Mouse (Mus musculus): ENCODE measurements around the gene Cnpy1. TPM values are rescaled to one million over a fixed set of nuclear protein-coding genes. Genes with fewer than 3 reads are reported as not detected.

The Cnpy1 gene
- polyA plus RNA-seq, 1 experiment, result 0.06 TPM

- no peak overlapping the region for H3K27ac ChIP-seq (ENCODE audit: insufficient read depth, low read length)
- H3K4me3 ChIP-seq (ENCODE audit: insufficient read depth, low read length), result no peak overlapping the region
- no peaks in the 10 kb centered on the region for H3K4me1 ChIP-seq (ENCODE audit: control insufficient read depth, insufficient read depth, low read length)
- TF ChIP-seq POLR2A (IDR thresholded peaks at IDR 0.05; ENCODE audit: extremely low read depth, insufficient read depth, low read length) (no peak), CTCF (IDR thresholded peaks at IDR 0.05; ENCODE audit: extremely low read depth, insufficient read depth, low read length) (no peak)
Observed at GRCm38 (mm10) chr5:28219596-28219995, 26.0 kb downstream of the Cnpy1 start.

GRCm38 (mm10) chr5:28213441-28213840 lies 32.2 kb downstream of the Cnpy1 start:
- TF ChIP-seq CTCF (IDR thresholded peaks at IDR 0.05; ENCODE audit: extremely low read depth, insufficient read depth, low read length) (no peak), POLR2A (IDR thresholded peaks at IDR 0.05; ENCODE audit: extremely low read depth, insufficient read depth, low read length) (no peak)
- H3K4me1 ChIP-seq (ENCODE audit: control insufficient read depth, insufficient read depth, low read length), result no peaks in the 10 kb centered on the region
- no peak overlapping the region for H3K27ac ChIP-seq (ENCODE audit: insufficient read depth, low read length)
- no peak overlapping the region for H3K4me3 ChIP-seq (ENCODE audit: insufficient read depth, low read length)

GRCm38 (mm10) chr5:28211651-28212310 lies 33.8 kb downstream of the Cnpy1 start:
- H3K27ac ChIP-seq (ENCODE audit: insufficient read depth, low read length), result no peak overlapping the region
- H3K4me3 ChIP-seq (ENCODE audit: insufficient read depth, low read length), result no peak overlapping the region

GRCm38 (mm10) chr5:28210591-28211550 lies 34.7 kb downstream of the Cnpy1 start:
- no peak overlapping the region for H3K27ac ChIP-seq (ENCODE audit: insufficient read depth, low read length)
- H3K4me3 ChIP-seq (ENCODE audit: insufficient read depth, low read length), result no peak overlapping the region
- no peaks in the 10 kb centered on the region for H3K4me1 ChIP-seq (ENCODE audit: control insufficient read depth, insufficient read depth, low read length)
- TF ChIP-seq POLR2A (IDR thresholded peaks at IDR 0.05; ENCODE audit: extremely low read depth, insufficient read depth, low read length) (no peak), CTCF (IDR thresholded peaks at IDR 0.05; ENCODE audit: extremely low read depth, insufficient read depth, low read length) (no peak)

More at GRCm38 (mm10) chr5:28211651-28212310, 33.8 kb downstream of the Cnpy1 start:
- TF ChIP-seq POLR2A (IDR thresholded peaks at IDR 0.05; ENCODE audit: extremely low read depth, insufficient read depth, low read length) (no peak), CTCF (IDR thresholded peaks at IDR 0.05; ENCODE audit: extremely low read depth, insufficient read depth, low read length) (no peak)
- no peaks in the 10 kb centered on the region for H3K4me1 ChIP-seq (ENCODE audit: control insufficient read depth, insufficient read depth, low read length)

- TF ChIP-seq CTCF (IDR thresholded peaks at IDR 0.05; ENCODE audit: extremely low read depth, insufficient read depth, low read length) (no peak), POLR2A (IDR thresholded peaks at IDR 0.05; ENCODE audit: extremely low read depth, insufficient read depth, low read length) (no peak)
- Histone ChIP-seq H3K27ac (ENCODE audit: insufficient read depth, low read length) (no peak overlapping the region), H3K4me1 (ENCODE audit: control insufficient read depth, insufficient read depth, low read length) (no peaks in the 10 kb centered on the region), H3K4me3 (ENCODE audit: insufficient read depth, low read length) (no peak overlapping the region)
Observed at GRCm38 (mm10) chr5:28209549-28210431, 35.8 kb downstream of the Cnpy1 start.

- Histone ChIP-seq H3K4me3 (ENCODE audit: insufficient read depth, low read length) (no peak overlapping the region), H3K4me1 (ENCODE audit: control insufficient read depth, insufficient read depth, low read length) (no peaks in the 10 kb centered on the region), H3K27ac (ENCODE audit: insufficient read depth, low read length) (no peak overlapping the region)
- no peak for TF ChIP-seq CTCF (IDR thresholded peaks at IDR 0.05; ENCODE audit: extremely low read depth, insufficient read depth, low read length)
- no peak for TF ChIP-seq POLR2A (IDR thresholded peaks at IDR 0.05; ENCODE audit: extremely low read depth, insufficient read depth, low read length)
Observed at GRCm38 (mm10) chr5:28208726-28209520, 36.7 kb downstream of the Cnpy1 start.

- H3K4me3 ChIP-seq (ENCODE audit: insufficient read depth, low read length), result no peak overlapping the region
- TF ChIP-seq CTCF (IDR thresholded peaks at IDR 0.05; ENCODE audit: extremely low read depth, insufficient read depth, low read length) (no peak), POLR2A (IDR thresholded peaks at IDR 0.05; ENCODE audit: extremely low read depth, insufficient read depth, low read length) (no peak)
- no peak overlapping the region for H3K27ac ChIP-seq (ENCODE audit: insufficient read depth, low read length)
- H3K4me1 ChIP-seq (ENCODE audit: control insufficient read depth, insufficient read depth, low read length), result no peaks in the 10 kb centered on the region
Observed at GRCm38 (mm10) chr5:28207043-28207442, 38.6 kb downstream of the Cnpy1 start.

GRCm38 (mm10) chr5:28206448-28206847 lies 39.2 kb downstream of the Cnpy1 start:
- no peak overlapping the region for H3K27ac ChIP-seq (ENCODE audit: insufficient read depth, low read length)
- no peak for TF ChIP-seq CTCF (IDR thresholded peaks at IDR 0.05; ENCODE audit: extremely low read depth, insufficient read depth, low read length)
- TF ChIP-seq POLR2A (IDR thresholded peaks at IDR 0.05; ENCODE audit: extremely low read depth, insufficient read depth, low read length), result no peak
- no peaks in the 10 kb centered on the region for H3K4me1 ChIP-seq (ENCODE audit: control insufficient read depth, insufficient read depth, low read length)
- no peak overlapping the region for H3K4me3 ChIP-seq (ENCODE audit: insufficient read depth, low read length)

All from cortical plate, adult 2 months (tissue).